Mouse (Mus musculus) hindbrain, embryonic 15.5 days (tissue): ENCODE results near the gene Tulp1. TPM values are rescaled to one million over a fixed set of nuclear protein-coding genes. Genes with fewer than 3 reads are reported as not detected.

ENCODE experiments used
- ATAC-seq: fragments of 200-750 bp; cut with Nextera tagmentation; 2 replicates; pipeline ENCODE4 v1.8.0; 2017; ENCODE audit warnings: low read depth, moderate number of reproducible peaks, moderate TSS enrichment; ENCODE audit not compliant: low FRiP score
- H3K27ac ChIP-seq: fragments of 300-500 bp; sonication (generic); replicated peaks from 2 replicates; pipeline ENCODE4 v1.5.1; 2015; ENCODE audit warnings: mild to moderate bottlenecking, inconsistent platforms
- H3K27me3 ChIP-seq: fragments of 300-500 bp; sonication (generic); 2 replicates; pipeline ENCODE4 v1.6.1; 2015; ENCODE audit warnings: control low read depth, inconsistent platforms
- H3K36me3 ChIP-seq: fragments of 300-500 bp; sonication (generic); 2 replicates; pipeline ENCODE4 v1.6.1; 2015; ENCODE audit warnings: control low read depth, inconsistent platforms
- H3K4me1 ChIP-seq: fragments of 300-500 bp; sonication (generic); replicated peaks from 2 replicates; pipeline ENCODE4 v1.6.1; 2015; ENCODE audit warnings: control low read depth, inconsistent platforms
- H3K4me2 ChIP-seq: fragments of 300-500 bp; sonication (generic); 2 replicates; pipeline ENCODE4 v1.6.1; 2015; ENCODE audit warnings: moderate library complexity, mild to moderate bottlenecking, inconsistent platforms
- H3K4me3 ChIP-seq: fragments of 300-500 bp; sonication (generic); 2 replicates; pipeline ENCODE4 v1.5.1; 2015; ENCODE audit warnings: mild to moderate bottlenecking, inconsistent platforms
- H3K9ac ChIP-seq: fragments of 300-500 bp; sonication (generic); 2 replicates; pipeline ENCODE4 v1.6.1; 2015; ENCODE audit warnings: inconsistent platforms
- H3K9me3 ChIP-seq: fragments of 300-500 bp; sonication (generic); 2 replicates; pipeline ENCODE4 v1.6.1; 2016; ENCODE audit warnings: control low read depth, inconsistent platforms
- WGBS: fragments of 180-500 bp; shearing (Covaris S2); methylation state at CpG from one replicate; pipeline ENCODE4 v1.1.7; 2015; 5-methylcytosine and 5-hydroxymethylcytosine counted together
- polyA plus RNA-seq: library from polyadenylated mRNA; unstranded; fragments of >200 nt; fragmentation: Nextera tagmentation; extraction: Ambion mirVana; gene quantifications from 2 replicates; pipeline ENCODE4 v1.2.1, GENCODE M21; 2015

The Tulp1 gene
- polyA plus RNA-seq, 1 experiment from 2014 or later: 1.7 TPM

- H3K4me2 ChIP-seq: no peak overlapping the region
- no peaks in the 10 kb centered on the region for H3K36me3 ChIP-seq
- no peak overlapping the region for H3K27ac ChIP-seq
- ATAC-seq: no peak
- 18% methylated on average over 18 of the region's 18 CpGs for WGBS
- no peaks in the 10 kb centered on the region for H3K9me3 ChIP-seq
- peaks cover 9% of the 10 kb centered on the region for H3K4me1 ChIP-seq
- no peaks in the 10 kb centered on the region for H3K27me3 ChIP-seq
- H3K9ac ChIP-seq: no peak overlapping the region
- no peak overlapping the region for H3K4me3 ChIP-seq
These were observed 56.5 kb downstream of the Tulp1 start for GRCm38 (mm10) chr17:28308297-28309195.

- no peak overlapping the region for H3K27ac ChIP-seq
- WGBS: 52% methylated on average over 10 of the region's 10 CpGs
These were observed 59.9 kb downstream of the Tulp1 start for GRCm38 (mm10) chr17:28305172-28305571.

More at GRCm38 (mm10) chr17:28305172-28305571, 59.9 kb downstream of the Tulp1 start:
- Histone ChIP-seq H3K36me3 (no peaks in the 10 kb centered on the region), H3K4me3 (no peak overlapping the region), H3K4me1 (0 out of 2 replicates have a peak, but pooled peaks cover 5% of the 10 kb centered on the region), H3K9me3 (no peaks in the 10 kb centered on the region), H3K27me3 (no peaks in the 10 kb centered on the region), H3K4me2 (no peak overlapping the region), H3K9ac (no peak overlapping the region)
- no peak for ATAC-seq

Other genes with a start within 250 kb of the Tulp1 start
- gene Scube3, start 223.1 kb downstream of the Tulp1 start, polyA plus RNA-seq: 3.7 and 4.4 TPM in 2 replicates
- gene Zfp523, start 188.1 kb downstream of the Tulp1 start, polyA plus RNA-seq: 48.1 and 53.1 TPM in 2 replicates
- 6.4 and 8.9 TPM in 2 replicates for gene Def6, start 157.4 kb downstream of the Tulp1 start, polyA plus RNA-seq
- 1.8 and 2.2 TPM in 2 replicates for gene Ppard, start 132.5 kb downstream of the Tulp1 start, polyA plus RNA-seq
- gene Fance, start 51.7 kb downstream of the Tulp1 start, polyA plus RNA-seq: 25.5 and 26.2 TPM in 2 replicates
- gene Rpl10a, start 36.8 kb downstream of the Tulp1 start, polyA plus RNA-seq: 318 and 325 TPM in 2 replicates
- 1.8 and 2.7 TPM in 2 replicates for gene Tead3, start 14.4 kb downstream of the Tulp1 start, polyA plus RNA-seq
- gene Fkbp5, start 152.3 kb upstream of the Tulp1 start, polyA plus RNA-seq: 31.5 and 32.5 TPM in 2 replicates
- gene Armc12, start 165.6 kb upstream of the Tulp1 start, polyA plus RNA-seq: not detected in 2 replicates
- not detected in 2 replicates for gene Clpsl2, start 184.2 kb upstream of the Tulp1 start, polyA plus RNA-seq
- 0.44 and 0.47 TPM in 2 replicates for gene Clps, start 195.5 kb upstream of the Tulp1 start, polyA plus RNA-seq
- gene Lhfpl5, start 210.4 kb upstream of the Tulp1 start, polyA plus RNA-seq: 16.4 and 16.5 TPM in 2 replicates